15 mouse cellular contexts compared by ENCODE assay signal in genomic region chr7:83061894-83062477, GRCm38 (mm10).
DNase-seq lines count a peak whose midpoint lies in the region; ATAC-seq and TF ChIP-seq lines count a peak whose summit lies in the region.
"Had no signal": no experiment of that assay in that cellular context is flagged by ENCODE, and none has a peak within 500 bp of the region (broad histone marks: within the 10 kb centered on the region; RNA-seq: fewer than 3 reads in every experiment).

No protein-coding gene starts in this region.

- no peaks in the 10 kb centered on the region for H3K9me3 ChIP-seq in intestine, embryonic 15.5 days

- H3K27me3 ChIP-seq in intestine, embryonic 15.5 days (replicated peaks), result no peaks in the 10 kb centered on the region
- H3K27me3 ChIP-seq: CH12.LX had no signal

- WGBS in bone marrow, adult 2 months, result 29% methylated on average over 6 of the region's 6 CpGs
- 21% methylated on average over 6 of the region's 6 CpGs for WGBS in macrophage (ENCODE audit: missing documents)
- 91% methylated on average over 6 of the region's 6 CpGs for WGBS in intestine, embryonic 15.5 days

- TF ChIP-seq POLR2A in bone marrow, adult 2 months (IDR thresholded peaks at IDR 0.05; ENCODE audit: borderline replicate concordance, control insufficient read depth, low read depth, low read length), result no peak
- TF ChIP-seq POLR2A in embryonic fibroblast, embryonic 13.5 days (IDR thresholded peaks at IDR 0.05; ENCODE audit: low read depth, low read length), result no peak

- no peak for TF ChIP-seq CTCF in bone marrow, adult 2 months (IDR thresholded peaks at IDR 0.05; ENCODE audit: control insufficient read depth, insufficient read depth, low read length)
- no peak for TF ChIP-seq CTCF in embryonic fibroblast, embryonic 13.5 days (IDR thresholded peaks at IDR 0.05; ENCODE audit: borderline replicate concordance, insufficient read depth, low read length)

- DNase-seq in heart, adult 8-10 months (ENCODE audit: low spot score), result peak; percentile 1
- no peak for DNase-seq in heart, adult 9 months (ENCODE audit: low spot score in 2 of 2)
- DNase-seq in embryo, embryonic 11 days, result no peak
- no peak for DNase-seq in testis, postnatal 10 days (ENCODE audit: low spot score)
- DNase-seq: cerebellum, adult 11 months; cerebellum, postnatal 36 days; kidney, adult 11 months; kidney, postnatal 14 days; lung, embryonic 14.5 days had no signal

- H3K4me2 ChIP-seq in intestine, embryonic 15.5 days (replicated peaks), result no peak overlapping the region
- H3K4me2 ChIP-seq: hindbrain, embryonic 14.5 days; lung, embryonic 14.5 days had no signal

- no peaks in the 10 kb centered on the region for H3K36me3 ChIP-seq in macrophage (ENCODE audit: inconsistent target)
- no peaks in the 10 kb centered on the region for H3K36me3 ChIP-seq in intestine, embryonic 15.5 days

- H3K4me1 ChIP-seq in bone marrow, adult 2 months (ENCODE audit: control insufficient read depth, insufficient read depth, low read length), result peaks cover 2% of the 10 kb centered on the region; the same call in 1 of the 2 replicates
- peaks cover 4% of the 10 kb centered on the region; the same call in 1 of the 2 replicates for H3K4me1 ChIP-seq in embryonic fibroblast, embryonic 13.5 days (ENCODE audit: control insufficient read depth, insufficient read depth, low read length)
- H3K4me1 ChIP-seq in intestine, embryonic 15.5 days (replicated peaks), result no peaks in the 10 kb centered on the region

- no peak overlapping the region for H3K9ac ChIP-seq in intestine, embryonic 15.5 days
- H3K9ac ChIP-seq: hindbrain, embryonic 14.5 days; lung, embryonic 14.5 days had no signal

- H3K27ac ChIP-seq in bone marrow, adult 2 months (ENCODE audit: control insufficient read depth, insufficient read depth, low read depth, low read length, poor library complexity), result peak overlapping the region; percentile 22; the same call in 1 of the 2 replicates
- H3K27ac ChIP-seq in embryonic fibroblast, embryonic 13.5 days (ENCODE audit: insufficient read depth, low read length), result peak overlapping the region; percentile 47; the same call in 1 of the 2 replicates
- H3K27ac ChIP-seq in macrophage, result peak overlapping the region; percentile 40
- H3K27ac ChIP-seq in intestine, embryonic 15.5 days, result no peak overlapping the region
- H3K27ac ChIP-seq: hindbrain, embryonic 14.5 days had no signal

- H3K79me2 ChIP-seq in macrophage (ENCODE audit: inconsistent target), result no peaks in the 10 kb centered on the region

- ATAC-seq in intestine, embryonic 15.5 days, result no peak

- H3K4me3 ChIP-seq in bone marrow, adult 2 months (replicated peaks; ENCODE audit: control insufficient read depth, low read depth, low read length), result no peak overlapping the region
- no peak overlapping the region for H3K4me3 ChIP-seq in embryonic fibroblast, embryonic 13.5 days (ENCODE audit: insufficient read depth, low read length)
- no peak overlapping the region for H3K4me3 ChIP-seq in macrophage (ENCODE audit: inconsistent target)
- H3K4me3 ChIP-seq in intestine, embryonic 15.5 days (replicated peaks), result no peak overlapping the region
